Mouse (Mus musculus): ENCODE results near the gene Cspg5.

DNA sequence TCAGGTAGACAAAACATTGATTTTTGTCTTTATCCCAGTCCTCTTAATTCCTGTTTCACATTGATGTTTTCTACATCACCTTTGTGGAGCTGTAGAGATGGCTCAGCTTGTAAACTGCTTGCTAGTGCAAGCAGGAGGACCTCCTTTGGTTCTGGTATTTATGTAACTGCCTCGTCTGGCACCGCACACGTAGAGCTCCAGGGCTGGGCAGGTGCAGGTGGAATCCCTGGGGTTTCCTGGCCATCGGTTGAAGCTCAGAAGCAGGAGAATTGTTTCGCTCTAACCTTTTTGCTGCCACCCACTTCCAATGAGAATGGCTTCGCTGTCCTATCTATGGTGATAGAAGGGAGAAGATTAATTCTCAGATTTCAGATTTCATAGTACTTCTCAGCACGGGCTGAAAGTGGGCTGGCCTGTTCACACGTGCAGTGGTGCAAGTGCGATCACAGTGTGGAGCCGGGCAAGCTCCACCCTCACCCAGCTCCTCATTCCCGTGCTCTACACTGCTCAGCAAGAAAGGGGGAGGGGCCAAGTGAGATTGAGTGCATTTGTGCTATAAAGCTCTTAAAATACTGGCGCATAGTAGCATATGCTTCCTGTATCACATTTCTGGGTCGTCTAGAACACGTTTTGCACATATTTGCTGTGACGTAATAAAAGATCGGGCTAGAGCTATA, 13.1 kb upstream of the Cspg5 start:
- TF ChIP-seq CTCF (IDR thresholded peaks at IDR 0.05; ENCODE audit: extremely low read depth, insufficient read length, insufficient replicate concordance, low read depth, low read length) (no peak), POLR2A (IDR thresholded peaks at IDR 0.05; ENCODE audit: low read depth, low read length) (no peak)
